Comparison of ENCODE assay signal across 11 mouse cellular contexts in the genomic region with DNA sequence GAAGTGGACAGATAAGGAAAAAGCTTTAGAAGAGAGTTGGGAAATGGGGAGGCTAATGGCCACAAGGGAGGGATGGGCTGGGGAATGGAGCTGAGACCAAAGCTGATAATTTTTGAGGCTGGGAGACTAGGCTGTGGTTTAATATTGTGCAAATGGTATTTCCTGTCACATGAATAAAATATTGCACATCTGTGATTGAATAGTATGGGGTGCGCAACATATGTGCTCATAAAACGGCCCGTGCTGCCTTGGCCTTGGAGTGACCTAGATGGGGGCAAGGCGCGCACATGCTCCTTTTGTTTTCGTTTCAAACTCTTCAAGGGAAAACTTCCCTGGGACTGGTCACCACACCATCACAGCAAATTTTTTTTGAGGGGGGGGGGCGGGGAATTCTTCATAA. TPM values are rescaled to one million over a fixed set of nuclear protein-coding genes. Genes with fewer than 3 reads are reported as not detected.
DNase-seq lines count a peak whose midpoint lies in the region; ATAC-seq and TF ChIP-seq lines count a peak whose summit lies in the region.
"Had no signal": no experiment of that assay in that cellular context is flagged by ENCODE, and none has a peak within 500 bp of the region (broad histone marks: within the 10 kb centered on the region; RNA-seq: fewer than 3 reads in every experiment).

No protein-coding gene starts in this region.

- H3K27ac ChIP-seq in neural tube, embryonic 13.5 days (replicated peaks) = peak overlapping the region; percentile 61
- peak overlapping the region; percentile 93 for H3K27ac ChIP-seq in intestine, embryonic 15.5 days
- H3K27ac ChIP-seq in stomach, postnatal 0 days (replicated peaks) = peak overlapping the region; percentile 97

- TF ChIP-seq EP300 in stomach, postnatal 0 days (optimal IDR thresholded peaks at IDR 0.05) = no peak

- TF ChIP-seq CTCF in stomach, postnatal 0 days (IDR thresholded peaks at IDR 0.05; ENCODE audit: low read depth) = no peak

- ATAC-seq in neural tube, embryonic 13.5 days (ENCODE audit: low read depth) = no peak
- peak; percentile 2; the same call in 1 of the 2 replicates for ATAC-seq in intestine, embryonic 15.5 days
- no peak for ATAC-seq in stomach, postnatal 0 days (ENCODE audit: low FRiP score, low TSS enrichment)

- H3K27me3 ChIP-seq in neural tube, embryonic 13.5 days = no peaks in the 10 kb centered on the region
- no peaks in the 10 kb centered on the region for H3K27me3 ChIP-seq in intestine, embryonic 15.5 days (replicated peaks)
- no peaks in the 10 kb centered on the region for H3K27me3 ChIP-seq in stomach, postnatal 0 days (ENCODE audit: control insufficient read depth, insufficient read depth, low read length)
- H3K27me3 ChIP-seq: CH12.LX had no signal

- no peaks in the 10 kb centered on the region for H3K9me3 ChIP-seq in neural tube, embryonic 13.5 days
- no peaks in the 10 kb centered on the region for H3K9me3 ChIP-seq in intestine, embryonic 15.5 days
- no peaks in the 10 kb centered on the region for H3K9me3 ChIP-seq in stomach, postnatal 0 days (ENCODE audit: control insufficient read depth, low read length)

- H3K4me3 ChIP-seq in neural tube, embryonic 13.5 days = no peak overlapping the region
- H3K4me3 ChIP-seq in intestine, embryonic 15.5 days (replicated peaks) = no peak overlapping the region
- H3K4me3 ChIP-seq in stomach, postnatal 0 days (ENCODE audit: low read depth, low read length) = no peak overlapping the region

- WGBS in neural tube, embryonic 13.5 days = 50% methylated on average over 7 of the region's 7 CpGs
- 38% methylated on average over 7 of the region's 7 CpGs for WGBS in intestine, embryonic 15.5 days
- WGBS in stomach, postnatal 0 days = 40% methylated on average over 7 of the region's 7 CpGs

- no peak overlapping the region for H3K4me2 ChIP-seq in neural tube, embryonic 13.5 days
- peak overlapping the region; percentile 52 for H3K4me2 ChIP-seq in intestine, embryonic 15.5 days (replicated peaks)
- peak overlapping the region; percentile 42; the same call in 1 of the 2 replicates for H3K4me2 ChIP-seq in stomach, postnatal 0 days (replicated peaks; ENCODE audit: low read depth)

- intact Hi-C loops in heart, postnatal 25 days (cut with DNase I) = no loop called here

- no peaks in the 10 kb centered on the region for H3K36me3 ChIP-seq in neural tube, embryonic 13.5 days
- no peaks in the 10 kb centered on the region for H3K36me3 ChIP-seq in intestine, embryonic 15.5 days
- no peaks in the 10 kb centered on the region for H3K36me3 ChIP-seq in stomach, postnatal 0 days (ENCODE audit: control insufficient read depth, insufficient read depth, low read length)

- H3K9ac ChIP-seq in neural tube, embryonic 13.5 days = no peak overlapping the region
- no peak overlapping the region for H3K9ac ChIP-seq in intestine, embryonic 15.5 days
- H3K9ac ChIP-seq in stomach, postnatal 0 days (ENCODE audit: low read length) = no peak overlapping the region

- peaks cover 46% of the 10 kb centered on the region for H3K4me1 ChIP-seq in neural tube, embryonic 13.5 days (replicated peaks)
- peaks cover 44% of the 10 kb centered on the region for H3K4me1 ChIP-seq in intestine, embryonic 15.5 days (replicated peaks)
- H3K4me1 ChIP-seq in stomach, postnatal 0 days (replicated peaks; ENCODE audit: control insufficient read depth, insufficient read depth) = peaks cover 25% of the 10 kb centered on the region

- peak; percentile 24 for DNase-seq in heart, adult 8-10 months (ENCODE audit: low spot score)
- DNase-seq in heart, postnatal 25 days (ENCODE audit: low spot score) = no peak
- no peak for DNase-seq in neural tube, embryonic 10.5 days (ENCODE audit: extremely low spot score, low spot score)
- DNase-seq in stomach, postnatal 0 days (ENCODE audit: low spot score) = no peak
- DNase-seq in Muller cell, postnatal 12 days (ENCODE audit: inconsistent ontology term) = no peak
- DNase-seq in T-cell, adult 2 months (ENCODE audit: low spot score) = no peak
- DNase-seq: adrenal gland, postnatal 25 days; spleen, adult 18-20 months had no signal

RNA-seq across cellular contexts. Expression of a gene that starts 28.4 kb away (rescaled TPM):
- total RNA-seq in heart, adult 8-10 months (2022) = 10 to 100 TPM; 15.0 to 20.7 (median 18.0) TPM
- total RNA-seq in heart, postnatal 25 days (2021) = 10 to 100 TPM; 18.5 to 23.7 TPM
- 2.7 and 3.5 TPM in 2 replicates for polyA plus RNA-seq in neural tube, embryonic 13.5 days (2015; fragmentation: Nextera tagmentation; extraction: Ambion mirVana)
- 6.2 and 6.6 TPM in 2 replicates for polyA plus RNA-seq in intestine, embryonic 15.5 days (2015; fragmentation: Nextera tagmentation; extraction: Ambion mirVana)
- polyA plus RNA-seq in stomach, postnatal 0 days (2015; fragmentation: Nextera tagmentation; extraction: Ambion mirVana) = 3.1 and 5.1 TPM in 2 replicates

RNA-seq across cellular contexts. Expression of a gene that starts 42.5 kb away (rescaled TPM):
- not detected for total RNA-seq in heart, adult 8-10 months (2022)
- not detected for total RNA-seq in heart, postnatal 25 days (2021)
- 0.56 TPM in 1 of 2 replicates, not detected in the other for polyA plus RNA-seq in neural tube, embryonic 13.5 days (2015; fragmentation: Nextera tagmentation; extraction: Ambion mirVana)
- polyA plus RNA-seq in intestine, embryonic 15.5 days (2015; fragmentation: Nextera tagmentation; extraction: Ambion mirVana) = 0.21 and 0.36 TPM in 2 replicates
- 0.08 TPM in 1 of 2 replicates, not detected in the other for polyA plus RNA-seq in stomach, postnatal 0 days (2015; fragmentation: Nextera tagmentation; extraction: Ambion mirVana)
- total RNA-seq: adrenal gland, postnatal 25 days had no signal
